Mouse (Mus musculus) ES-E14 (cell line): ENCODE data around the gene Iffo1.
"Not testable (repeated sequence)": the region's sequence is repeated elsewhere in the genome, so short reads cannot be mapped to it uniquely, and the experiment has no call there.

Experiments used
- CHD2 ChIP-seq: IDR thresholded peaks from 2 replicates; pipeline ENCODE4 v1.6.1; 2014; ENCODE audit warnings: mild to moderate bottlenecking, low read depth, low read length, inconsistent platforms
- HCFC1 ChIP-seq: IDR thresholded peaks from 2 replicates; pipeline ENCODE4 v1.6.1; 2012; ENCODE audit warnings: low read length, inconsistent platforms, borderline replicate concordance; ENCODE audit not compliant: insufficient read depth
- MAFK ChIP-seq: IDR thresholded peaks from 2 replicates; pipeline ENCODE4 v1.6.1; 2014; ENCODE audit warnings: mild to moderate bottlenecking, low read depth, low read length, inconsistent platforms; ENCODE audit not compliant: insufficient read depth
- ZC3H11A ChIP-seq: IDR thresholded peaks from 2 replicates; pipeline ENCODE4 v1.6.1; 2012; ENCODE audit warnings: low read depth, mild to moderate bottlenecking, inconsistent platforms, low read length, borderline replicate concordance
- ZNF384 ChIP-seq: IDR thresholded peaks from 2 replicates; pipeline ENCODE4 v1.6.1; 2012; ENCODE audit warnings: low read depth, low read length, inconsistent platforms

DNA sequence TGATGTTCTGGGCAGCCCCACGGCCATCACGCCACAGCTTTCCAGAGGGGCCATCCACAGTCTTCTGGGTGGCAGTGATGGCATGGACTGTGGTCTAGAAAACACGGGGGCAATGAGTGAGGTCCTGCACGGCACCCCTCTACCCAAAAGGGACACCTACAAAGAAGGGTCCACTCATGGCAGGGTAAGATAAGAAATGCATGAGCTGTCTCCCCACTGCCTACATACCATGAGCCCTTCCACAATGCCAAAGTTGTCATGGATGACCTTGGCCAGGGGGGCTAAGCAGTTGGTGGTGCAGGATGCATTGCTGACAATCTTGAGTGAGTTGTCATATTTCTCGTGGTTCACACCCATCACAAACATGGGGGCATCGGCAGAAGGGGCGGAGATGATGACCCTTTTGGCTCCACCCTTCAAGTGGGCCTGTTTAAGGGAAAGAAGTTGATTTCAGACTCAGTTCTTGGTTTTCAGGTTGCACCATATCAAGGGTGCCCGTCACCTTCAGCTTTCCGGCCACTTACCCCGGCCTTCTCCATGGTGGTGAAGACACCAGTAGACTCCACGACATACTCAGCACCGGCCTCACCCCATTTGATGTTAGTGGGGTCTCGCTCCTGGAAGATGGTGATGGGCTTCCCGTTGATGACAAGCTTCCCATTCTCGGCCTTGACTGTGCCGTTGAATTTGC is 17.7 kb downstream of the Iffo1 start:
- not testable (repeated sequence) for TF ChIP-seq ZNF384, CHD2, HCFC1, MAFK, ZC3H11A
